Mouse (Mus musculus) R1 (cell line): ENCODE data around the gene Prodh2.
A peak's percentile ranks its signal among the peaks of the same experiment; 100 is the strongest.

Experiments
- DNase-seq: peaks from one replicate; pipeline ENCODE4 v3.0.0-alpha.2; 2018; ENCODE audit warnings: low read depth, low spot score

The Prodh2 gene

DNA sequence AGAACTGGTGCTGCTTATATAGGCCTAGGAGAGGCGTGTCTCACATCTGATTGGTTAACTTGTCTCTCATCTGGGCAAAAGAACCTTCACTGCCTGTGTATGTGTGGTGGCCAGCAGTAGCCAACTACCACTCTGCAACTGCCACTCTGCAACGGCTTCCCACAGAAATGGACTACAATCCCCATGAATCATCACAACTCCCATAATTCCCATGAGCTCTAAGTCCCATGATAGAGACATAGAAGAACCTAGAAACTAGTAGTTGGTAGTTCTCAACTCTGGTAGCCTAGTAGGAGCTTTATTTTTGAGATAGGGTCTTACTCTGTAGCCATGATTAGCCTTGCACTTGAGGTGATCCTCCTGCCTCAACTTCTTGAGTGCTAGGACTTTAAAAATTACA lies 56.5 kb downstream of the Prodh2 start:
- DNase-seq = no peak

GRCm38 (mm10) chr7:30550603-30551002 lies 57.2 kb downstream of the Prodh2 start:
- DNase-seq = no peak

DNA sequence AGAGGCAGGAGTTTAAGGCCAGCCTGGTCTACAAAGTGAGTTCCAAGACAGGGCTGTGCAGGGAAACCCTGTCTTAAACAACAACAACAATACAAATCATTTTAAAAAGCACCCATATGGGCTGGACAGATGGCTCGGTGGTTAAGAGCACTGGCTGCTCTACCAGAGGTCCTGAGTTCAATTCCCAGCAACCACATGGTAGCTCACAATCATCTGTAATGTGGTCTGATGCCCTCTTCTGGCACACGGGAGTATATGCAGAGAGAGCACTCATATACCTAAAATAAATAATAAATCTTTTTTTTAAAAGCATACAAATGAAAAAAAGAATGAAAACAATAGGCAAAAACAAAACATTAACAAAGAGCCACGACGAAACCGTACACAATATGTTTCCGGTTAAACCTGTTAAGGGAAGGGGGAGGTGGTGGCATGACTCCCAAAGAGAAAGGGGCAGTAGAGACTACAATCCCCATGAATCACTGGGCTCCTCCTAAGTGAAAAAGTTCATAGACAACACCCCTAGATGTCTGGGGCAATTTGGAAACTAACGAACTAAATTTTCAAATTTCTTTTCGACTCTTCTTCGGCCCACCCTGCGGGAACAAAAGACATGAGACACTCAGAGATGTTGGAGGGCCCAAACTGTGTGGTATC lies 58.2 kb downstream of the Prodh2 start:
- peak; percentile 89 for DNase-seq

GRCm38 (mm10) chr7:30552102-30553020 lies 58.9 kb downstream of the Prodh2 start, which contains the start of the genes Hspb6 and Proser3:
Gene Hspb6, plus strand, starts transcription at chr7:30552178.
Gene Proser3, minus strand, starts transcription at chr7:30552299.
- DNase-seq = peak; percentile 100

- DNase-seq = no peak
Observed at GRCm38 (mm10) chr7:30553021-30553589, 59.7 kb downstream of the Prodh2 start.

GRCm38 (mm10) chr7:30553810-30554584 lies 60.6 kb downstream of the Prodh2 start:
- DNase-seq = no peak

DNA sequence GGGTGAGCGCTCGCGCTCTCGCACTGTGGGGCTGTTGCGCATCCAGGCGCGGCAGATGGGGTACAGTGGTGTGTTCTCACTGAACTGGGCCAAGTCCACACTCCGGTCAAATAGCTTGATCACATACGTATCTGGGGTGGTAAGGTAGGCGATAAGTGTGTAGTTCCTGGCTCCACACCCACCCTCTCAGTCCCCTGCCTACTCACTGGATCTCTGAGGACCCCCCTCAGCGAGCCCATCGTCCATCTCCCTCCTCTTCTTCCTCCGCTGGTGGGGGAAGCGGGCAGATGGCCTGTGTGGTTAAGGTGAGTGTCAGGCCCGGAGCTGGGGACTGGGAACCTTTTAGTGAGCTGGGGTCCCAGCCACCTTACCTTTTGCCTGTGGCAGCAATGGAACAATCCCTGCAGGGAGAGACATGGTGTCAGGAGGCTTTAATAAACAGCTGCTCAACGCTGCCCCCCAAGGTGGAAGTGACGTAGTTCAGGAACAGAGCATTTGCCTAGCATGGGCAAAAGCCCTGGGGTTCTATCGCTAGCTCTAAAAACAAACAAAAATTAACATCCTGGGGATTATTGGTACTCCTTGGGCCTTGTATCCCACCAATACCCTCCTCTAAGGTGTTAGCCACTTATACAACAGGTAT lies 63.6 kb downstream of the Prodh2 start:
- DNase-seq = peak; percentile 40

DNA sequence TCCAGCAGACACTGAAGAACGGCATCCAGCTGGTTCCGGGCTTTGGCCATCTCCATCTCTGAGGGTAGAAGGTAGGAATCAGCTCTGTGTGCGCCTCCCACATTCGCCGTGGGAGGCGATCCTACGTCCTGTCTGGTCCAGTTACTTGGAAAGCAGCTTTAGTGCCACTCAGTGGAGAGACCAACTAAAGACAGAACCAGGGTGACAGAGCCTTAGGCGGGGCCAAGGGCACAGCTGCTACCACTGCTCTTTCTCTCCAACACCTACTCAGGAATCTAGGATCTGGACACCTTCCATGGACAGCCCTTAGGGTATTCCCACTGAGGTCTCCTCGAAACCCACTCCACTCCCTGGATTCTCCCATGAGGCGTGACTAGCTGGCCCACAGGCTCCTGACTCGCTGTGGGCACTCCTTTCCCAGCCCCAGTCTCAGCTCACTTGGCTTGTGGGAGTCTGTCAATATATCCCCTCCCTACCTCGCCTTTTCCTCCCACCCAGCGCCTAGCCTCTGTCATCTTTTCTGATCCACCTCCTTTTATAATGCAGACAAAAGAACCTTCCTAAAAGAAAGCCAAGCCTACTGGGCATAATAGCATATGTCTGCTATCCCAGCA lies 64.6 kb downstream of the Prodh2 start:
- DNase-seq = peak; percentile 39

GRCm38 (mm10) chr7:30558656-30559442 lies 65.4 kb downstream of the Prodh2 start:
- no peak for DNase-seq

DNA sequence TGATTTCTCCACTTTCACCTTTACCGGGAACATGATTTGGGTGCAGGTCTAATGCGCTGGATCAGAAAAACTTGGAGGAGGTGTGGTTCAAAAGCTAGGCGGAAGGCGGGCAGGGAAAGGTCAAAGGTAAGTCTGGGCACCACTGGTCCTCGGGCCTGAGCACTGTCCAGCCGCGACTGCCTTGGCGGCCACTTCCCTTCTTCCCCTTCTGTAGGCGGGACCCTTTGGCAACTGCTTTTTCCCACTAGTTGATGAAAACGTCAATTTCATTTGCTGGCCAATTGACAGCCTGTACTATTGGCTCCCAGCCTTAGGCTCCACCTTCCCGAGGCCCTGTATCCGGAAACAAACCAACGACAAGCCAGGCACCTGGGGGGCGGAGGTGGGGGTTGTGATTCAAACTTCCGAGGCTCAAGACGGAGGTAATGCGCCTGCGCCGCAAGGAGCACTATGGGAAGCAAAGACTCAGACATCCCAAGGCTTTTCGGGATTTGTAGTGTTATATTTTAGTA lies 66.1 kb downstream of the Prodh2 start, which contains the start of gene Lin37:
Gene Lin37, minus strand, starts transcription at position 396 of the 512 bp plus-strand sequence.
- DNase-seq = peak; percentile 99

GRCm38 (mm10) chr7:30560296-30560695 lies 66.9 kb downstream of the Prodh2 start:
- DNase-seq = no peak

DNA sequence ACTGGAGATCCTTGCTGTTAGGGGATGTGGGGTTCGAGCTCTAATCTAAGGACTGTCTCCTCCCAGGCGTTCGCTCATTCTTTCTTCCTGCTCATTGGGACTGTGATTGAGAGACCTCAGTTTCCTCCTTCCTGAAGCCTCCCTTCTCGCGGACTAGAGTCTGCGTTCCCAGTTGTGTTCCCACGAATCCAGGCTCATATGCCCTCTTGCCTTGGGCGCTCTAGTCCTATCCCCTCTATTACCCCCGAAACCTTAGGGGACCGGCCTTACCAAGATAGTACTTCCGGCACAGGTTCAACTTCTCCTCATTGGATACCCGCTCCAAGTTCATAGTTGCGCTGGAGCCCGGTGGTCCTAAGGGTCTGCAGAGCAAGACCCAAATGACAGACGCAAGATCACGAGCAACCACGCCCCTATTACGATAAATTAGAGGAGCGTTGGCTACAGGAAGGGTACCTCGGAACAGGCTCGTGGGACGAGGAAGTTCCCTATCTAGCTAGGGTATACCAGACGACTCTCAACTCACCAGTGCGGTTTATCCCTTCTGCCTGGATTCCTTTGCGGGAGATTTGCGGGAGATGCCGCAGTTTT lies 69.2 kb downstream of the Prodh2 start:
- no peak for DNase-seq
